Mouse (Mus musculus) embryonic fibroblast, embryonic 13.5 days (primary cell): ENCODE results near the gene St3gal6.

ENCODE experiments used
- CTCF ChIP-seq: IDR thresholded peaks from 2 replicates; pipeline ENCODE4 v1.5.1; 2011; ENCODE audit warnings: mild to moderate bottlenecking, control low read depth, low read length, moderate library complexity, borderline replicate concordance; ENCODE audit not compliant: insufficient read depth
- POLR2A ChIP-seq: IDR thresholded peaks from 2 replicates; pipeline ENCODE4 v1.6.1; 2011; ENCODE audit warnings: low read depth, mild to moderate bottlenecking, control low read depth, low read length, moderate library complexity

GRCm38 (mm10) chr16:58487861-58488260 lies 36.2 kb downstream of the St3gal6 start:
- TF ChIP-seq POLR2A (no peak), CTCF (no peak)
